Mouse (Mus musculus): ENCODE measurements around the gene Pid1. TPM values are rescaled to one million over a fixed set of nuclear protein-coding genes. Genes with fewer than 3 reads are reported as not detected.

Gene Pid1
- polyA plus RNA-seq, 2 experiments = 5.4 to 12.3 TPM

GRCm38 (mm10) chr1:84254361-84254760 is 109.6 kb downstream of the Pid1 start:
- WGBS (ENCODE audit: insufficient replicate concordance) = 55% methylated on average over 5 of the region's 5 CpGs
- TF ChIP-seq CTCF (IDR thresholded peaks at IDR 0.05; ENCODE audit: low read depth) (no peak), EP300 (IDR thresholded peaks at IDR 0.05; ENCODE audit: low read depth) (no peak)
- Histone ChIP-seq H3K4me2 (ENCODE audit: low read depth) (no peak overlapping the region), H3K9ac (replicated peaks) (no peak overlapping the region), H3K4me3 (ENCODE audit: insufficient read depth in 1 of 2, low read depth in 2 of 2, low read length in 2 of 2) (no peak overlapping the region), H3K9me3 (ENCODE audit: control insufficient read depth, low read length) (no peaks in the 10 kb centered on the region), H3K27ac (no peak overlapping the region), H3K27me3 (ENCODE audit: control insufficient read depth, insufficient read depth, low read length) (no peaks in the 10 kb centered on the region), H3K36me3 (replicated peaks; ENCODE audit: control insufficient read depth, insufficient read depth, low read depth) (no peaks in the 10 kb centered on the region), H3K4me1 (replicated peaks; ENCODE audit: control insufficient read depth in 2 of 2, insufficient read depth in 2 of 2, low read length in 1 of 2) (peaks cover 0 to 7% of the 10 kb centered on the region in 2 experiments; a peak in 2 of 4 replicates)
- DNase-seq (ENCODE audit: low read depth in 3 of 3, low spot score in 3 of 3) (no peak), ATAC-seq (ENCODE audit: insufficient read depth) (no peak)

DNA sequence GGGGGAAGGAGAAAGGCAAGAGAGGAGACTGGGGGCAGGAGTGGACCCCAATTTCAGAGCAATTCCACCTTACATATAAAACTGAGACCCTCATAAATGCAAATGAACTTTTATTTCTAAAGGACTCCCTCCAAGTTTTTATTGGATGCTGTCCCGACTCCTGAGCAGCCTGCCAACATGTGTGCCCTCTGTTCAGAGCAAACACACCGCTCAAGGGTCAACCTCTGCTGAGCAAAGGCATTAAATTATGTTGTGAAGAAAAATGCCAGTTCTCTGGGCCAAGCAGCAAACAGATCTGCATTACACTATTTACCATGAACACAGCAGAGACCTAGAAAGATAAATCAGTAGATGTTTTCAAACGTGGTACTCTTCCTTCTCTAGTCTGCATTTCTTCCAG is 110.1 kb downstream of the Pid1 start:
- Histone ChIP-seq H3K4me1 (replicated peaks; ENCODE audit: control insufficient read depth in 2 of 2, insufficient read depth in 2 of 2, low read length in 1 of 2) (peaks cover 0 to 7% of the 10 kb centered on the region in 2 experiments; a peak in 2 of 4 replicates), H3K27me3 (ENCODE audit: control insufficient read depth, insufficient read depth, low read length) (no peaks in the 10 kb centered on the region), H3K27ac (no peak overlapping the region), H3K9me3 (ENCODE audit: control insufficient read depth, low read length) (no peaks in the 10 kb centered on the region), H3K4me2 (ENCODE audit: low read depth) (no peak overlapping the region), H3K36me3 (replicated peaks; ENCODE audit: control insufficient read depth, insufficient read depth, low read depth) (no peaks in the 10 kb centered on the region), H3K9ac (replicated peaks) (no peak overlapping the region), H3K4me3 (ENCODE audit: insufficient read depth in 1 of 2, low read depth in 2 of 2, low read length in 2 of 2) (no peak overlapping the region)
- 34% methylated on average over 3 of the region's 3 CpGs for WGBS (ENCODE audit: insufficient replicate concordance)
- DNase-seq (ENCODE audit: low read depth in 3 of 3, low spot score in 3 of 3) (no peak), ATAC-seq (ENCODE audit: insufficient read depth) (no peak)
- no peak for TF ChIP-seq CTCF (IDR thresholded peaks at IDR 0.05; ENCODE audit: low read depth)
- no peak for TF ChIP-seq EP300 (IDR thresholded peaks at IDR 0.05; ENCODE audit: low read depth)

- no peak for ATAC-seq (ENCODE audit: insufficient read depth)
- Histone ChIP-seq H3K9ac (replicated peaks) (no peak overlapping the region), H3K27me3 (ENCODE audit: control insufficient read depth, insufficient read depth, low read length) (no peaks in the 10 kb centered on the region), H3K4me3 (ENCODE audit: insufficient read depth in 1 of 2, low read depth in 2 of 2, low read length in 2 of 2) (no peak overlapping the region), H3K4me2 (ENCODE audit: low read depth) (no peak overlapping the region), H3K4me1 (replicated peaks; ENCODE audit: control insufficient read depth in 2 of 2, insufficient read depth in 2 of 2, low read length in 1 of 2) (peaks cover 0 to 7% of the 10 kb centered on the region in 2 experiments; a peak in 2 of 4 replicates), H3K27ac (no peak overlapping the region), H3K36me3 (replicated peaks; ENCODE audit: control insufficient read depth, insufficient read depth, low read depth) (no peaks in the 10 kb centered on the region), H3K9me3 (ENCODE audit: control insufficient read depth, low read length) (no peaks in the 10 kb centered on the region)
- no peak for TF ChIP-seq EP300 (IDR thresholded peaks at IDR 0.05; ENCODE audit: low read depth)
- 29% methylated on average over 1 of the region's 1 CpGs for WGBS (ENCODE audit: insufficient replicate concordance)
- no peak for DNase-seq (ENCODE audit: low read depth in 3 of 3, low spot score in 3 of 3)
These were observed 112.8 kb downstream of the Pid1 start for GRCm38 (mm10) chr1:84251205-84251604.

DNA sequence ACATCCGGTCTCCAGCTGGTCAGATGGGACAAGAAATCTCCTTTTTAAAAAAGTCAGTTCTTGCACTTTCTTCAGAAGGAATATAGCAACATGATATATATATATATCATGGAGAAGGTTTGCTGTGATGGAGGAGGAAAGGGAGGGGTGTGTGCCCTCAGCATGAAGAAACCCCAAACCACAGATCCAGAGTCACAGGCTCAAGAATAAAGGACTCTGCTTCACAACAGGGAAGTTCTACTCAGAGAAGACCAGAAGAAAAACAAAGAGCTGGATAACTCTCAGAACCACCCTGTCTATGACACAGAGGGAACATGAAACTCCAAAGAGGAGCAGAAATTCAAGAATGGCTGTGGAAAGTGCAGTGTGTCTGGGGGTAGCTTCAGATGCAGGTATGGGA is 113.2 kb downstream of the Pid1 start:
- no peaks in the 10 kb centered on the region for H3K27me3 ChIP-seq (ENCODE audit: control insufficient read depth, insufficient read depth, low read length)
- ATAC-seq (ENCODE audit: insufficient read depth) (no peak), DNase-seq (ENCODE audit: low read depth in 3 of 3, low spot score in 3 of 3) (no peak)
- no peaks in the 10 kb centered on the region for H3K36me3 ChIP-seq (replicated peaks; ENCODE audit: control insufficient read depth, insufficient read depth, low read depth)
- H3K9me3 ChIP-seq (ENCODE audit: control insufficient read depth, low read length) = no peaks in the 10 kb centered on the region
- H3K4me2 ChIP-seq (ENCODE audit: low read depth) = no peak overlapping the region
- peaks cover 0 to 7% of the 10 kb centered on the region in 2 experiments; a peak in 2 of 4 replicates for H3K4me1 ChIP-seq (replicated peaks; ENCODE audit: control insufficient read depth in 2 of 2, insufficient read depth in 2 of 2, low read length in 1 of 2)
- no peak for TF ChIP-seq CTCF (IDR thresholded peaks at IDR 0.05; ENCODE audit: low read depth)
- WGBS (ENCODE audit: insufficient replicate concordance) = 59% methylated on average over 1 of the region's 1 CpGs
- no peak overlapping the region for H3K4me3 ChIP-seq (ENCODE audit: insufficient read depth in 1 of 2, low read depth in 2 of 2, low read length in 2 of 2)
- H3K27ac ChIP-seq = no peak overlapping the region
- H3K9ac ChIP-seq (replicated peaks) = no peak overlapping the region

DNA sequence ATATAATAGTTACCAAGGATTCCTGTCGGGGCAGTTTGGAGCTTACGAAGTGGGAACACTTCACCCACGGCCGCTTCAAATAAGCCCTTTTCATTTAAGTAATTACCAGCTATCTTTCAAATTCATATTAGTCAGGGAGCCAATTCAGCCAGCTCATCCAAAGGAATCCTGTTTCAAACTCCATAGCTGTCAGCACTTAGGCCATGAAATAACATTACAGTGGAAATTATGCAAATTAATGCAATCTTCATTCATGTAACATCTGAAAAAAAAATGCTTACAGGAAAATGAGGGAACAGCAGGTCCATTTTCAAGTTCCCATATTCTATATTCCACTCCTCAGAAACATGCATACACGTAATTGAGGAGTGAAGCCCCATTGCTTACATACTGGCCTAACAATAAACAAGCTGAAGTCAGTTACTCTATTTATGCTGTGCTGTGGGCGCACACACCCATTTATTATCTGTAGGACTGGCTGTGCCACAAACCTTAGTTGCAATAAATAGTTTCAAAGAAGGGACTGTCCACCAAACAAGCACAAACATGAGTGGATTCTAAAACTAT is 114.1 kb downstream of the Pid1 start:
- Histone ChIP-seq H3K4me1 (replicated peaks; ENCODE audit: control insufficient read depth in 2 of 2, insufficient read depth in 2 of 2, low read length in 1 of 2) (peaks cover 0 to 7% of the 10 kb centered on the region in 2 experiments; a peak in 2 of 4 replicates), H3K4me2 (ENCODE audit: low read depth) (no peak overlapping the region), H3K36me3 (replicated peaks; ENCODE audit: control insufficient read depth, insufficient read depth, low read depth) (no peaks in the 10 kb centered on the region), H3K27me3 (ENCODE audit: control insufficient read depth, insufficient read depth, low read length) (no peaks in the 10 kb centered on the region), H3K27ac (no peak overlapping the region), H3K9ac (replicated peaks) (no peak overlapping the region), H3K9me3 (ENCODE audit: control insufficient read depth, low read length) (no peaks in the 10 kb centered on the region), H3K4me3 (ENCODE audit: insufficient read depth in 1 of 2, low read depth in 2 of 2, low read length in 2 of 2) (no peak overlapping the region)
- 63% methylated on average over 6 of the region's 6 CpGs for WGBS (ENCODE audit: insufficient replicate concordance)
- DNase-seq (ENCODE audit: low read depth in 3 of 3, low spot score in 3 of 3) (no peak), ATAC-seq (ENCODE audit: insufficient read depth) (no peak)
- TF ChIP-seq EP300 (IDR thresholded peaks at IDR 0.05; ENCODE audit: low read depth) (no peak), CTCF (IDR thresholded peaks at IDR 0.05; ENCODE audit: low read depth) (no peak)
